Comparison of ENCODE assay signal across 1 mouse cellular context in the genomic region with DNA sequence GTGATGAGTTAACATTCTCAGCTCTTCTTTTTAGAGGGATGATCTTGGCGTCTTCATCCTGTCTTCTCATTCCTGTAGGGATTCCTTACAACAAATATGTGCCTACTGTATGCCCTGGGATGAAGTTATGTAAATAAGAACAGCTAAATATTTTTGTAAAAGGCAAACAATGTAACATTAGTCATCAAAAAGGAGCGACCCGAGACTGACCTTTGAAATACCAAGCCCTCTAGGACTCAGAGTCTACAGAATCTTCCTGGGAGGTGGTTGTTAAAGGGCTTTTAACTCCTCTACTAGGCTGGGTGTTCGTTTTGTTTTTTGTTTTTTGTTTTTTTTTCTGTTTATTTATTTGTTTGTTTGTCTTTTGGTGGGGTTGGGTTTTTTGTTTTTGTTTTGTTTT.
A peak's percentile ranks its signal among the peaks of the same experiment; 100 is the strongest.
TF ChIP-seq lines count a peak whose summit lies in the region.

No protein-coding gene starts in this region.

TF ChIP-seq in MEL, 35 proteins besides CTCF, POLR2A, EP300 and RAD21:
- peak; percentile 67; the same call in 1 of the 2 replicates for TF ChIP-seq CHD1 (IDR thresholded peaks at IDR 0.05; ENCODE audit: low read depth, low read length)
